Mouse (Mus musculus): ENCODE measurements around the gene Aldh9a1.

The Aldh9a1 gene

GRCm38 (mm10) chr1:167384156-167384555 lies 34.4 kb downstream of the Aldh9a1 start:
- DNase-seq (ENCODE audit: low spot score in 2 of 2): no peak

GRCm38 (mm10) chr1:167385211-167385610 lies 35.4 kb downstream of the Aldh9a1 start:
- DNase-seq (ENCODE audit: low spot score in 2 of 2): no peak

- DNase-seq (ENCODE audit: low spot score in 2 of 2): no peak
Measured at GRCm38 (mm10) chr1:167385636-167386035, 35.8 kb downstream of the Aldh9a1 start.

GRCm38 (mm10) chr1:167386466-167386865 lies 36.7 kb downstream of the Aldh9a1 start:
- no peak for DNase-seq (ENCODE audit: low spot score in 2 of 2)

- no peak for DNase-seq (ENCODE audit: low spot score in 2 of 2)
Measured at GRCm38 (mm10) chr1:167387310-167387709, 37.5 kb downstream of the Aldh9a1 start.

GRCm38 (mm10) chr1:167387796-167388195 lies 38.0 kb downstream of the Aldh9a1 start:
- no peak for DNase-seq (ENCODE audit: low spot score in 2 of 2)

- DNase-seq (ENCODE audit: low spot score in 2 of 2): no peak
Measured at GRCm38 (mm10) chr1:167388571-167388970, 38.8 kb downstream of the Aldh9a1 start.

GRCm38 (mm10) chr1:167389584-167389983 lies 39.8 kb downstream of the Aldh9a1 start:
- DNase-seq (ENCODE audit: low spot score in 2 of 2): no peak

GRCm38 (mm10) chr1:167390381-167390780 lies 40.6 kb downstream of the Aldh9a1 start:
- no peak for DNase-seq (ENCODE audit: low spot score in 2 of 2)

- no peak for DNase-seq (ENCODE audit: low spot score in 2 of 2)
Measured at GRCm38 (mm10) chr1:167391241-167391640, 41.5 kb downstream of the Aldh9a1 start.

- DNase-seq (ENCODE audit: low spot score in 2 of 2): no peak
Measured at GRCm38 (mm10) chr1:167392031-167392640, 42.3 kb downstream of the Aldh9a1 start.

GRCm38 (mm10) chr1:167392687-167393086 lies 42.9 kb downstream of the Aldh9a1 start:
- no peak for DNase-seq (ENCODE audit: low spot score in 2 of 2)

- no peak for DNase-seq (ENCODE audit: low spot score in 2 of 2)
Measured at GRCm38 (mm10) chr1:167393281-167393680, 43.5 kb downstream of the Aldh9a1 start.

- peak; percentile 95 to 97 for DNase-seq (ENCODE audit: low spot score in 2 of 2)
Measured at GRCm38 (mm10) chr1:167393683-167394492, 44.1 kb downstream of the Aldh9a1 start, which contains the start of gene Mgst3. Mgst3 (minus strand) TSS chr1:167393841.

GRCm38 (mm10) chr1:167405237-167405636 lies 55.4 kb downstream of the Aldh9a1 start:
- no peak for DNase-seq (ENCODE audit: low spot score in 2 of 2)

GRCm38 (mm10) chr1:167409601-167410000 lies 59.8 kb downstream of the Aldh9a1 start:
- DNase-seq (ENCODE audit: low spot score in 2 of 2): no peak

- no peak for DNase-seq (ENCODE audit: low spot score in 2 of 2)
Measured at GRCm38 (mm10) chr1:167411991-167412715, 62.4 kb downstream of the Aldh9a1 start.

- DNase-seq (ENCODE audit: low spot score in 2 of 2): peak; percentile 67 to 78
Measured at GRCm38 (mm10) chr1:167414846-167415245, 65.1 kb downstream of the Aldh9a1 start.
